Mouse (Mus musculus): ENCODE results near the gene Stx6. TPM values are rescaled to one million over a fixed set of nuclear protein-coding genes. Genes with fewer than 3 reads are reported as not detected.

The Stx6 gene
- polyA plus RNA-seq, 1 experiment, result 13.6 TPM

DNA sequence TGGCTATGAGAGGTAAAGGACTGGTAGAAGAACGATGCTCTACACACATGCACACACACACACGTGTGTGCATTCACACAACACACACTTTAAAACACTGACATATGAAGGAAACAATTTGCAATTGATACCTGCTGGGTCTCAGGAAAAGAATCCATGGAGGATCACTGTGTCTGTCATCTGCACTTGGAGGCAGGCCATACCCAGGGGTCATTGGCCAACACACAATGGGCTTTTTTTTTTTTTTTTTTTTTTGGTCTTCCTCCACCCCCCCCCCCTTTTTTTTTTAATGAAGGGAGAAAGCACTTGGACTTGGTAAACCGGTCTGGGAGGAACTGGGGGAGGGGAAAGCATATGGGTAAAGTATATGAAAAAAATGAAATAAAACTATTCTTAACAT, 49.3 kb downstream of the Stx6 start:
- no peaks in the 10 kb centered on the region for H3K36me3 ChIP-seq (ENCODE audit: control insufficient read depth, insufficient read depth, low read length)
- no peak overlapping the region for H3K27ac ChIP-seq (ENCODE audit: control insufficient read depth, insufficient read depth, low read depth, low read length)
- H3K27me3 ChIP-seq (ENCODE audit: control insufficient read depth, insufficient read depth, low read length), result no peaks in the 10 kb centered on the region
- no peaks in the 10 kb centered on the region for H3K4me1 ChIP-seq (ENCODE audit: control insufficient read depth, insufficient read depth, low read length)
- no peak overlapping the region for H3K4me3 ChIP-seq (ENCODE audit: control insufficient read depth, low read depth, low read length)
- no peak for TF ChIP-seq POLR2A (IDR thresholded peaks at IDR 0.05; ENCODE audit: control insufficient read depth, low read depth, low read length)
- TF ChIP-seq CTCF (IDR thresholded peaks at IDR 0.05; ENCODE audit: control insufficient read depth, insufficient read depth, insufficient replicate concordance, low read depth, low read length), result no peak

DNA sequence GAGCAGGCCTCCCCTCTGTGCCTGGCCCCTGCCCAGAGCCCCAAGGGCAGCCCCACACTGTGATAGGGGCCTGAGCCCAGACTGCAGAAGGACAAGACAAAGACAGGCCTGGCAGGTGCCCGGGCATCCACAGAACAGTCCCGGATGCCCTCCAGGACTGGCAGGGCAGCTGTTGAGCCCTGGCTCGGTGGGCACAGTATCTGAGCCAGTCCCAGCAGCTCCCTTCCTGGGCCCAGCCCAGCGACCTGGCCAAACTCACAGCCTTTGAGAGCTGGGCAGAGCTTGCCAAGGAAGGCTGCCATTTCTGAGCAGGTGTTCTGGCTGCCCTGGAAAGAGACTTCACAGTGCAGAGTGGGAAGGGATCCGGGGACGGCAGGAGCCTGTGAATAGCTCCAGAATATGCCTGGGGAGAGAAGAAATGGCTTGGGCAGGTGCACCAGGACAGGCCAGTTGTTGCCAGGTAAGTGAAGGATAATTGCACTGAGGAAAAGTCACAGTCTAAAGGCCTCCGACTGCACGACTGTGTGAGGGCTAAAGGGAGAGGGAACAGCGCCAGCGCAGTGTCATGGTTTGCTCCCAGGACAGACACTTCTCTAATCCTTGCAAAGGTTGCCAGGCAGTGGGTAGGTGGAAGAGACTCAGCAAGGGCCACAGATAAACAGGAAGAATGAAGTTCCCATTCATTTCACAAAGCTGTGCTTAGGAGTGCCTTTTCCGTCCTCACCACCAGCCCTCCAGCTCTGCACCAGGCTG, 51.7 kb downstream of the Stx6 start:
- Histone ChIP-seq H3K27me3 (ENCODE audit: control insufficient read depth, insufficient read depth, low read length) (no peaks in the 10 kb centered on the region), H3K27ac (ENCODE audit: control insufficient read depth, insufficient read depth, low read depth, low read length) (no peak overlapping the region), H3K4me3 (ENCODE audit: control insufficient read depth, low read depth, low read length) (no peak overlapping the region), H3K4me1 (ENCODE audit: control insufficient read depth, insufficient read depth, low read length) (no peaks in the 10 kb centered on the region; the same call in 1 of the 2 replicates), H3K36me3 (ENCODE audit: control insufficient read depth, insufficient read depth, low read length) (no peaks in the 10 kb centered on the region)
- TF ChIP-seq POLR2A (IDR thresholded peaks at IDR 0.05; ENCODE audit: control insufficient read depth, low read depth, low read length) (no peak), CTCF (IDR thresholded peaks at IDR 0.05; ENCODE audit: control insufficient read depth, insufficient read depth, insufficient replicate concordance, low read depth, low read length) (no peak)

DNA sequence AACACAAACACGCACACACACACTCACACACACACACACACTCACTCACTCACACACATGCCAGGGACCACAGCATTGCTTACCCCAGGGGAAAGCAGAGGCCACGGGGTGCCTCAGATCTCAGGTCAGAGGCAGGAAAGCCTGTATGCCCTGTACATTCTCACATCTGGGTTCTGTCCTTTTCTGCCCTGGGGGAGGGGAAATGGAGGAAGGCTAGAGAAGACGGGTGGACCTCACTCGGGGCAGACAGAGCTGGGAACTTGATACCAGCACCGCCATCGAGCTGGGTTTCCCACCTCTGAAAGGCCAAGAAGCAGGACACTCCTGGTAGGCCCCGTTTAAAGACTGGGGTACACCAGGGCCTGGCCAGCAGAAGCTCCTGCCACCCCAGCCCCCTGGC, 52.5 kb downstream of the Stx6 start:
- H3K27ac ChIP-seq (ENCODE audit: control insufficient read depth, insufficient read depth, low read depth, low read length), result no peak overlapping the region
- H3K36me3 ChIP-seq (ENCODE audit: control insufficient read depth, insufficient read depth, low read length), result no peaks in the 10 kb centered on the region
- H3K4me1 ChIP-seq (ENCODE audit: control insufficient read depth, insufficient read depth, low read length), result no peaks in the 10 kb centered on the region; the same call in 1 of the 2 replicates
- H3K4me3 ChIP-seq (ENCODE audit: control insufficient read depth, low read depth, low read length), result no peak overlapping the region
- TF ChIP-seq POLR2A (IDR thresholded peaks at IDR 0.05; ENCODE audit: control insufficient read depth, low read depth, low read length) (no peak), CTCF (IDR thresholded peaks at IDR 0.05; ENCODE audit: control insufficient read depth, insufficient read depth, insufficient replicate concordance, low read depth, low read length) (no peak)
- H3K27me3 ChIP-seq (ENCODE audit: control insufficient read depth, insufficient read depth, low read length), result no peaks in the 10 kb centered on the region

DNA sequence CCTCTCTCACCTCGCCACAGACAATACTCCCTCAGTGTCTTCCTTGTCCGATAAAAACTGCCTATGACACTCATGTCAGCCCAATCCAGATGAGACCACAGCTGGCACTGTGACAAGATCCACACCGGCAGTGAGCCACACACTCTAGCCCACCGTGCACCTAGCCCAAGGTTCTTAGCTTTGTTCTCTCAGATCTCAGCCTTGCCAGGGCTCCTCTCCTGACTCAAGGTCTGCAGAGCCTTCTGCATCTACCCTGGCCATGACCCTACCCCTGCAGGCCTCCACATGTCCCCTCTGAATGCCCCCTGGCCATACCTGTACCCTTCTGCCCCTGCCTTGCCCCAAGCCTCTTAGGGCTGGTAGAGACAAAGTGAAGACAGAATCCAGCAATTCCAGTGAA, 53.6 kb downstream of the Stx6 start:
- Histone ChIP-seq H3K27ac (ENCODE audit: control insufficient read depth, insufficient read depth, low read depth, low read length) (no peak overlapping the region), H3K4me3 (ENCODE audit: control insufficient read depth, low read depth, low read length) (no peak overlapping the region), H3K27me3 (ENCODE audit: control insufficient read depth, insufficient read depth, low read length) (no peaks in the 10 kb centered on the region), H3K4me1 (ENCODE audit: control insufficient read depth, insufficient read depth, low read length) (no peaks in the 10 kb centered on the region; the same call in 1 of the 2 replicates), H3K36me3 (ENCODE audit: control insufficient read depth, insufficient read depth, low read length) (no peaks in the 10 kb centered on the region)
- no peak for TF ChIP-seq POLR2A (IDR thresholded peaks at IDR 0.05; ENCODE audit: control insufficient read depth, low read depth, low read length)
- no peak for TF ChIP-seq CTCF (IDR thresholded peaks at IDR 0.05; ENCODE audit: control insufficient read depth, insufficient read depth, insufficient replicate concordance, low read depth, low read length)

DNA sequence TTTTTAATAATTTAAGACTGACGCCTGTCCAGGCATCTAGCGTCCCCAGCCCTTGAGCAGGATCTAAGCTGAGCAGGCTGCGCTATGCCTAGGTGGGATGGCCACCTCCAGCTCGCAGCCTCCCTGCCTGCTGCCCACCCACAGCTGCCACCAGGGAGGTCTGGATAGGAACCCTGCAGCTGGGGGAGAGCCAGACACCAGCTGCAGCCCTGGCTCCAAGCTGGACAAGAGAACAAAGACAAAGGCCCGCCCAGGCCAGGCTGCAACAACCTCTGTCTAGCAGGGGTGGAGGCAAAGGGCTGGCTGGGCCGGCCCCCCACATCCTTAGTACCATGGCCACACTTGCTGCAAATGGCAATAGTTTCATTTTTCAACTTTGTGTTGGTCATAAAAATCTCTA, 54.0 kb downstream of the Stx6 start:
- H3K27me3 ChIP-seq (ENCODE audit: control insufficient read depth, insufficient read depth, low read length), result no peaks in the 10 kb centered on the region
- TF ChIP-seq POLR2A (IDR thresholded peaks at IDR 0.05; ENCODE audit: control insufficient read depth, low read depth, low read length) (no peak), CTCF (IDR thresholded peaks at IDR 0.05; ENCODE audit: control insufficient read depth, insufficient read depth, insufficient replicate concordance, low read depth, low read length) (no peak)
- H3K36me3 ChIP-seq (ENCODE audit: control insufficient read depth, insufficient read depth, low read length), result no peaks in the 10 kb centered on the region
- H3K4me1 ChIP-seq (ENCODE audit: control insufficient read depth, insufficient read depth, low read length), result no peaks in the 10 kb centered on the region; the same call in 1 of the 2 replicates
- no peak overlapping the region for H3K27ac ChIP-seq (ENCODE audit: control insufficient read depth, insufficient read depth, low read depth, low read length)
- H3K4me3 ChIP-seq (ENCODE audit: control insufficient read depth, low read depth, low read length), result no peak overlapping the region

DNA sequence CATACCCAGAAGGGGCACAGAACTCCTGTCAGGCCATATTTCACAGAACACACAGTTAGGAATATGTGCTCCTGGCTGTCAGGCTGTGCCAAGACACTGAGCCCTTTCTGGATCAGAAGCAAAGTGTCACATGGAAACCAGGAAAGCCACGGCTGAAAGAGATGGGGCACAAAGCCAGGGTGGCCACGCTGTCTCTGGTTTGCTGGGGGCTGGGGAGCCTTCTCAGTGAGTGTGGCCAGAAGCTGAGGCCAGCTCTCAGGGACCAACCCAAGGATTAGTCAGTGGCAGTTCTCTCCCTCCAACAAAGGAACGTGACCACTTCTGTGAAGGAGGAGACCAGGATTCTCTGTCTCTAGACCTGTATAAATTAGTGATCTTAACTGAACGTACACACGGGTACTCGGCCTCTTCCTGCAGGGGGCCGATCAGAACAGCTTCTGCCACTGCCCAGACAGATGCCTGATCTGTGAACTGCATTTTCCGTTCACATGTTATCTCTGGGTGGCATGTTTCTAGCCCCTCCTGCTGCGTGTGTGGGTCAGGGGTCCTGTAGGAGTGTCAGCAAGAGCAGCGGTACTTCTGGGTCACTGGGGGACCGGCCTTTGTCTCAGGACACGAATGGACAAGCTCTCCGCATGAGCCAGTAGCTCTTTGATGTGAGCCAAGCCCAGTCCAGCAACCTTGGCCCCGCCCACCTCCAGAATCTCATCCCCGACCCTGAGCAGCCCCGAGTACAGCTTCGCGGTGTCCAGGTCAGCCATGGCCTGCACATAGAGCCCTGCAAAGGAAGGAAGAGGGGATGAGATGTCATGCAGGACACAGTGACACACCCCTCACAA, 54.6 kb downstream of the Stx6 start:
- Histone ChIP-seq H3K36me3 (ENCODE audit: control insufficient read depth, insufficient read depth, low read length) (no peaks in the 10 kb centered on the region), H3K4me3 (ENCODE audit: control insufficient read depth, low read depth, low read length) (no peak overlapping the region), H3K27ac (ENCODE audit: control insufficient read depth, insufficient read depth, low read depth, low read length) (no peak overlapping the region), H3K27me3 (ENCODE audit: control insufficient read depth, insufficient read depth, low read length) (no peaks in the 10 kb centered on the region), H3K4me1 (ENCODE audit: control insufficient read depth, insufficient read depth, low read length) (no peaks in the 10 kb centered on the region; the same call in 1 of the 2 replicates)
- no peak for TF ChIP-seq POLR2A (IDR thresholded peaks at IDR 0.05; ENCODE audit: control insufficient read depth, low read depth, low read length)
- TF ChIP-seq CTCF (IDR thresholded peaks at IDR 0.05; ENCODE audit: control insufficient read depth, insufficient read depth, insufficient replicate concordance, low read depth, low read length), result no peak

DNA sequence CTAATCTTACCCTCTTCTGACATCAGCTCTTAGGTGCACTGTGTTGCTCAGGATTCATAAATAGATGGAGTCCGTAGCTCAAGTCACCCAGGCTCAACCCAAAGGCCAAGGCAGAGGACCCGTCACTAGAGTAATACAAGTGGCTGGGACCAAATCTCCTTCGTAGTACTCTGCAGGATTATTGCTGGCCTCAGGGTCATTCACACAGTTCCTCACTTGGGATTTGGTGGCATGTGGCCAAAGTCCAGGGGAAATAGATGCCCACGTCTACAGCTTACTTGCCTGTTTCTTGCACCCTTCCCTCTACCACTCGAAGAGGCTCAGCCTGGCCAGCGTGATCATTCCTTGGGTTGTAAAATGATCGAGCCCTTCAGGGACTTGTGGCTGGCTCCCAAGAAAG, 55.4 kb downstream of the Stx6 start:
- no peak overlapping the region for H3K4me3 ChIP-seq (ENCODE audit: control insufficient read depth, low read depth, low read length)
- TF ChIP-seq CTCF (IDR thresholded peaks at IDR 0.05; ENCODE audit: control insufficient read depth, insufficient read depth, insufficient replicate concordance, low read depth, low read length) (no peak), POLR2A (IDR thresholded peaks at IDR 0.05; ENCODE audit: control insufficient read depth, low read depth, low read length) (no peak)
- H3K36me3 ChIP-seq (ENCODE audit: control insufficient read depth, insufficient read depth, low read length), result no peaks in the 10 kb centered on the region
- no peaks in the 10 kb centered on the region; the same call in 1 of the 2 replicates for H3K4me1 ChIP-seq (ENCODE audit: control insufficient read depth, insufficient read depth, low read length)
- no peaks in the 10 kb centered on the region for H3K27me3 ChIP-seq (ENCODE audit: control insufficient read depth, insufficient read depth, low read length)
- H3K27ac ChIP-seq (ENCODE audit: control insufficient read depth, insufficient read depth, low read depth, low read length), result no peak overlapping the region
